Mouse (Mus musculus) c-Kit-negative CD71-positive TER-119-positive erythroid progenitor cells, embryonic 14.5 days (primary cell): ENCODE results near the gene Csdc2.
A peak's percentile ranks its signal among the peaks of the same experiment; 100 is the strongest.

ENCODE experiments used
- DNase-seq: peaks from one replicate; pipeline ENCODE4 v3.0.0-alpha.2; 2013; ENCODE audit warnings: low read depth, low spot score

The Csdc2 gene

GRCm38 (mm10) chr15:81925760-81926445 lies 10.7 kb upstream of the Csdc2 start, which contains the start of gene Polr3h:
TSS of gene Polr3h (minus strand) at chr15:81926240.
- DNase-seq, result peak; percentile 98

GRCm38 (mm10) chr15:81926446-81926822 lies 10.1 kb upstream of the Csdc2 start:
- no peak for DNase-seq

DNA sequence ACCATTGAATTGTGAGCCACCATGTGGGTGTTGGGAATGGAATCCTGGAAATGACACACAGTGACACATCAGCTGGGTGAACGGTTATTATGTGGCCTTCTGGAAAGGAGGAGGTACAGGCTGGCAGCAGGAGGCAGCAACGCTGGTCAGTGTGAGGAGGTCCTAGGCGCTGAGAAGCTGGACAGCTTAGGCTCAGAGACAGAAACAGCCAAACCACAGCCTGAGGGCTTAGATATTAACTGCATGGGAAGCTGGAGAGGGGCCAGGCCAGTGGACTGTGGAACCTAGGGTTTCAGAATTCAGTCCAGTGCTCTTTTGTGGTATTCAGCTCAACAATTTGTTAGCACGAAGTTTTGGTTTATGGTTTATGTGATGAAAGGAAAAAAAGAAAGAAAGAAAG lies 8.8 kb upstream of the Csdc2 start:
- DNase-seq, result no peak

DNA sequence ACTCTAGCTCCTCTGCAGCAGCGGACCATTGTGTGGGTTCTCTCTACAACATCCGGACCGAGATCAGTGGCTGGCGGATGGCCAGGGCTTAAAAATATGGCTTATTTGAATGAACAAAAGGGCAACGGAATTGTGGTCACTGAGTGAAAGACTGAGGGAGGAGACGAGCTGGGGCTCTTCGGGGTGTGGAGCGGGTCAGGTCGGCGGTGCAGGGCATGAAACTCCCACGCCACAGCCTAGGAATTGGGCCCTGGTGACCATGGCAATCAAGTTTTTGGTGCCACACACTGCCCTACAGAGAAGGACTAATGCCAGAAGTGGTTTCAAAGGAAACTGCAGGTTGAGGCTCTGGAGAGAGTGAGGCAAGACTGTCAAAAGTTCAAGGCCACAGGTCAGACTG lies 8.3 kb upstream of the Csdc2 start:
- no peak for DNase-seq

DNA sequence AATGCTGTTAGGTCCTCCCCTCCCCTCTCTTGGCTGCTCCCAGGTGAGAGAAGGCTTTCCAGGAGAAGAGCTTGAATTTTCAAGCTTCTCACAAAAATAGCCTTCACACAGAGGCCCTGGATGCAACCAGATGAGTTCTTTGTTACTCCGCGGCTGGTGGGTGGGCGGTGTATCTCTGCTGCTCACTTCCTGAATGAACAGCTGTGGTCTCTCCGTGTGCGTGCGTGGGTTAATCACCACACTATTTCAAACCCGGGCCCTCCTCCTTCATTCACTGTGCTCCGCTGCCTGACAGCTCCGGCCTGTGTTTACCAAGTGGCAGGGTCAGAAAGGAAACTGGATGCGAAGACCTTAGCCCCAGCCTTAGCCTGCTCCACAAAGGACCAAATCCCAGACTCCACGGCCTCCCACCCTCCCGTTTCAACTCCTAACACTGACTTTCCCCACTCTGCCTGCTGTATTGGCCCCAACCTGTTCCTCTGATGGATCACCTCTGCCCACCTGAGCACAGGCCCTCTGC lies 3.5 kb upstream of the Csdc2 start:
- no peak for DNase-seq

- DNase-seq, result no peak
These were observed 2.6 kb upstream of the Csdc2 start for GRCm38 (mm10) chr15:81933986-81934385.

- no peak for DNase-seq
These were observed 506 bp upstream of the Csdc2 start for GRCm38 (mm10) chr15:81935869-81936637.

GRCm38 (mm10) chr15:81937098-81937972 lies 776 bp downstream of the Csdc2 start:
- DNase-seq, result no peak

- no peak for DNase-seq
These were observed 1.7 kb downstream of the Csdc2 start for GRCm38 (mm10) chr15:81938246-81938645.

- DNase-seq, result no peak
These were observed 2.7 kb downstream of the Csdc2 start for GRCm38 (mm10) chr15:81939157-81939715.

- DNase-seq, result no peak
These were observed 3.2 kb downstream of the Csdc2 start for GRCm38 (mm10) chr15:81939774-81940173.

DNA sequence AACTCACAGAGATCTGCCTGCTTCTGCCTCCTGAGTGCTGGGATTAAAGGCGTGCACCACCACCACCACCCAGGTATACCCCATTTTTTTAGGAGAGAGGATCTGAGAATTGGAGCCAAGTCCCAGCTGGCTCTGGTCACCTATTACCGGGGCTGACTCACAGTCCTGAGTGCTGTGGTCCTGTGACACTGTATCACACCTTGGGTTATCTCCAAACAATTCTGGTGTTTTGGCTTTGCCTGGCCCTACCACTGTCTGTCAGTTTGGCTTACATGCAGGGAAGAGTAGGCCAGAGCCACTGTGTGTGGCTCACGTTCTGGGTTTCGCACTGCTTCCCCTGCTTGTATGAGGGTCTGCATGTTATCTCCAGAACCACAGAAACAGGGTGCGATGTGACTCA lies 3.7 kb downstream of the Csdc2 start:
- no peak for DNase-seq

- DNase-seq, result no peak
These were observed 4.5 kb downstream of the Csdc2 start for GRCm38 (mm10) chr15:81941010-81941409.

DNA sequence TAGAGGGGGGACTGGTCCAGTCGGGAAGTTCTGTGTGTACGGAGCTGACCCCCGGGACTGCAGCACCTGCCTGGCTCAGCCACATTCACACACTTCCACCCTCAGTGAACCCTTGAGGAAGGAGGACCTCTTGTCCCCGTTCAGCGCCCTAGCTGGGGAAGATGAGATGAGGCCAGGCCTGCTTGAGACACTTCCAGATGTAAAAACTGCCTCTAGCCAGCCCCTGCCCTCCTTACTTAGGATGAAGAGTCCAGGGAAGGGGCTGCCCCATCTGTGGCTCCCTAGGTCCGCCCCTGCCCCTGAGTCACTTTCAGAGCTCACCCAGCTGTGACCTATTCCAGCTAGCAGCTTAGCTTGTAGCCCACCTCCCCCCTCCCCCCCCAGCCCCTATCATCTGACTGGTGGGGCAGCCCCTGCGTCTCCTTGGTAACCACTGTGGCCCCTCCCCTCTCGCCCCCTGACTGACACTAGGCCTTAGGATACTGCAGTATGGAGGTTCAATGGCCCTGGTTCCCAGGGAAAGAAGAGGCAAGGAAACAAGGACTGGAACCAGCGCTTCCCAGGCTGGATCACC lies 6.7 kb downstream of the Csdc2 start:
- no peak for DNase-seq

- DNase-seq, result no peak
These were observed 12.5 kb downstream of the Csdc2 start for GRCm38 (mm10) chr15:81949076-81949475.

DNA sequence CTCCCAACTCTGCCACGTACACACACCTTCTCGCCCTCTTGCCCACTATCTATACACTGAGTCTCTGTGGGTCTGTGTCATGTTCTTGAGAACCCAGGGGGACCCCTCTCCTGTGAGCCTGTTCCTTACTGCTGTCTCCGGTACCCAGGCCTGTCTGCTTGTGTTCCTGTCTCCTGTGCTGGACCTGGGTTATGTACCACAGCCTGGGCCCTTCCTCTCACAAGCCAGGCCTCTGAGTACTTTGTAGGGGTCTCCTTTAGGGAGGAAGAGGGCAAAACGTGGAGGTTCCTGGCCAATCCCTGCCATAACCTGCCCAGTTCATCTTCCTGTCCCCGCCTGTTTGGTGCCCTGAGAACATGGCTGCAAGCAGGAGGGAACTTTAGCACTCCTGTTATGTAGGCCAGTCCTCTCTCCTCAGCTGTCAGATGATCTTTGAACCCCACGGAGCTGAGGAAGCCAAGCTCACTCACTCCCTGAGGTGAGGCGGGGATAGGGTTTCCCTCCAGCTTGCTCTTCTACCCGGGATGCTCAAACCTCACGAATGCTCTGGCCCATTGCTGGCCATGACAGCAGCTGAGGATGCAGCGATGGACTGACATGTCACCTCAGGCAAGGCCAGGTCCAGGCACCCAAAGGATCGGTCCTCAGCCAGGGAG lies 13.0 kb downstream of the Csdc2 start:
- DNase-seq, result no peak

- DNase-seq, result no peak
These were observed 14.2 kb downstream of the Csdc2 start for GRCm38 (mm10) chr15:81950716-81951115.

- DNase-seq, result no peak
These were observed 14.6 kb downstream of the Csdc2 start for GRCm38 (mm10) chr15:81951159-81951558.

- no peak for DNase-seq
These were observed 15.8 kb downstream of the Csdc2 start for GRCm38 (mm10) chr15:81952310-81952709.

- DNase-seq, result no peak
These were observed 17.6 kb downstream of the Csdc2 start for GRCm38 (mm10) chr15:81954151-81954583.

DNA sequence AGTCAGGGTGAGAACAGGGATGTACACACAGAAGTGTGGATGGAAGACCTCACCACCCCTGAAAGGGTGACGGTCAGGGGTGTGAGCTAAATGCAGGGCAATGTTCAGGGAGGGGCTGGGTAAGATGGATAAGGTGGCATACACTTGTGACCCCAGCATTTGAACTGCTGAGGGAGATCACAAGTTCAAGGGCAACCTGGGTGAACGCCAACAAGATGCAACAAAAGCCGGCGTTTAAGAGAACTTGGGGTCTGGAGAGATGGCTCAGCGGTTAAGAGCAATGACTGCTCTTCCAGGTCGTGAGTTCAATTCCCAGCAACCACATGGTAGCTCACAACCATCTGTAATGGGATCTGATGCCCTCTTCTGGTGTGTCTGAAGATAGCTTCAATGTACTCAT lies 18.2 kb downstream of the Csdc2 start:
- DNase-seq, result no peak
